Mouse (Mus musculus): ENCODE measurements around the gene Gtf2ird1.

DNA sequence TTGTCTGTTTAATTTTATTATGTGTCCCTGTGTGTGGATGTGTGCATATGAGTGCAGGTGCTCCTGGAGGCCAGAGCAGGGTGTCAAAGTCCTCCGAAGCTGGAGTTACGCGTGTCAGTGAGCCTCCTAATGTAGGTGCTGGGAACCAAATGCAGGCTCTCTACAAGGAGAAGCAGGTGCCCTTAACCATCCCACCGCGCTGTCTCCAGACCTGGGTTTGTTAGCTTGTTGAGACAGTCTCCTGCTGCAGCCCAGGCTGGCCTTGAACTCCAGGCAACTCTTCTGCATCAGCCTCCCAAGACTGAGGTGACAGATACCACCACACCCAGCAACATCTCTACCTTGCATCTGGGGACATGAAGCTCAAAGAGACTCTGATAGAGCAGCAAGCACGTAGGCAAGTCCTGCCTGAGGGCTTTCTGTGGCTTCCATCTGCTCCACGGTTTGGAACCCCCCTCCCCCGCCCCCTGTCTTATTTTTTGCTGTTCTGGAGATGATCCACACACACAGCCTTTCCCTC, 10.6 kb upstream of the Gtf2ird1 start:
- TF ChIP-seq POLR2A (IDR thresholded peaks at IDR 0.05; ENCODE audit: extremely low read depth, insufficient read depth, low read length), result no peak
- TF ChIP-seq CTCF (IDR thresholded peaks at IDR 0.05; ENCODE audit: low read depth, low read length), result no peak
